Mouse (Mus musculus) cerebellum, adult 2 months (tissue): Measurements from ENCODE around the gene Ntrk2. TPM values are rescaled to one million over a fixed set of nuclear protein-coding genes. Genes with fewer than 3 reads are reported as not detected.
A peak's percentile ranks its signal among the peaks of the same experiment; 100 is the strongest.

ENCODE experiments used
- DNase-seq, 2 experiments: peaks; one replicate each; pipeline ENCODE4 v3.0.0; 2021
- H3K27ac ChIP-seq: fragments of 200-500 bp; 2 replicates; pipeline ENCODE4 v1.5.1; 2012; ENCODE audit warnings: low read length, control low read depth, inconsistent platforms; ENCODE audit not compliant: insufficient read depth
- H3K27me3 ChIP-seq: fragments of 200-500 bp; 2 replicates; pipeline ENCODE4 v1.6.1; 2012; ENCODE audit warnings: inconsistent platforms, mild to moderate bottlenecking, low read length, moderate library complexity; ENCODE audit not compliant: control insufficient read depth, insufficient read depth
- H3K4me1 ChIP-seq: fragments of 200-500 bp; 2 replicates; pipeline ENCODE4 v1.6.1; 2011; ENCODE audit warnings: low read length; ENCODE audit not compliant: control insufficient read depth, insufficient read depth
- H3K4me3 ChIP-seq: fragments of 200-500 bp; replicated peaks from 2 replicates; pipeline ENCODE3; 2011; ENCODE audit warnings: mild to moderate bottlenecking, low read depth, low read length, control low read depth; ENCODE audit not compliant: insufficient read depth
- CTCF ChIP-seq: fragments of 200-500 bp; IDR thresholded peaks from 2 replicates; pipeline ENCODE4 v1.5.1; 2011; ENCODE audit warnings: low read depth, mild to moderate bottlenecking, control low read depth, low read length, moderate library complexity, borderline replicate concordance; ENCODE audit not compliant: insufficient read depth
- POLR2A ChIP-seq: fragments of 200-500 bp; IDR thresholded peaks from 2 replicates; pipeline ENCODE4 v1.6.1; 2011; ENCODE audit warnings: low read length, control low read depth, borderline replicate concordance; ENCODE audit not compliant: insufficient read depth
- WGBS: fragments of 180-500 bp; shearing (Covaris S2); methylation state at CpG from one replicate; pipeline ENCODE4 v1.1.7; 2018; 5-methylcytosine and 5-hydroxymethylcytosine counted together
- polyA plus RNA-seq: library from polyadenylated mRNA; depleted of rRNA; stranded (reverse); fragments of >200 nt; gene quantifications from 2 replicates; pipeline ENCODE4 v1.2.3, GENCODE M21; 2012

Ntrk2 gene
- polyA plus RNA-seq, 1 experiment = 136 TPM

GRCm38 (mm10) chr13:58902313-58902712, 95.9 kb downstream of the Ntrk2 start:
- Histone ChIP-seq H3K4me3 (no peak overlapping the region), H3K27me3 (no peaks in the 10 kb centered on the region), H3K4me1 (peaks cover 31% of the 10 kb centered on the region), H3K27ac (peak overlapping the region; percentile 86)
- 15% methylated on average over 8 of the region's 8 CpGs for WGBS
- TF ChIP-seq POLR2A = no peak
- DNase-seq = peak; percentile 70 to 78

- Histone ChIP-seq H3K27ac (no peak overlapping the region), H3K4me1 (peaks cover 30% of the 10 kb centered on the region), H3K27me3 (no peaks in the 10 kb centered on the region), H3K4me3 (no peak overlapping the region)
- 66% methylated on average over 13 of the region's 13 CpGs for WGBS
- DNase-seq = no peak
- TF ChIP-seq POLR2A (no peak), CTCF (no peak)
These were observed 98.7 kb downstream of the Ntrk2 start for GRCm38 (mm10) chr13:58904742-58905735.

- Histone ChIP-seq H3K27me3 (no peaks in the 10 kb centered on the region), H3K4me1 (peaks cover 19% of the 10 kb centered on the region), H3K27ac (no peak overlapping the region), H3K4me3 (no peak overlapping the region)
- no peak for DNase-seq
- 98% methylated on average over 2 of the region's 2 CpGs for WGBS
- TF ChIP-seq CTCF = no peak
- no peak for TF ChIP-seq POLR2A
These were observed 105.6 kb downstream of the Ntrk2 start for GRCm38 (mm10) chr13:58911936-58912335.

- DNase-seq = no peak
- no peaks in the 10 kb centered on the region for H3K27me3 ChIP-seq
- TF ChIP-seq POLR2A (no peak), CTCF (no peak)
- H3K4me3 ChIP-seq = no peak overlapping the region
- no peak overlapping the region for H3K27ac ChIP-seq
- H3K4me1 ChIP-seq = peaks cover 14% of the 10 kb centered on the region
These were observed 106.2 kb downstream of the Ntrk2 start for GRCm38 (mm10) chr13:58912559-58912958.

GRCm38 (mm10) chr13:58914061-58914814, 107.9 kb downstream of the Ntrk2 start:
- no peak for DNase-seq
- Histone ChIP-seq H3K27ac (no peak overlapping the region), H3K4me1 (peaks cover 14% of the 10 kb centered on the region), H3K27me3 (no peaks in the 10 kb centered on the region), H3K4me3 (no peak overlapping the region)
- WGBS = 88% methylated on average over 6 of the region's 6 CpGs
- TF ChIP-seq POLR2A (no peak), CTCF (no peak)

- H3K27me3 ChIP-seq = no peaks in the 10 kb centered on the region
- H3K27ac ChIP-seq = peak overlapping the region; percentile 46; the same call in 1 of the 2 replicates
- TF ChIP-seq CTCF = no peak
- TF ChIP-seq POLR2A = no peak
- peaks cover 21% of the 10 kb centered on the region for H3K4me1 ChIP-seq
- peak in 1 of 2 experiments; percentile 61 for DNase-seq
- no peak overlapping the region for H3K4me3 ChIP-seq
- 91% methylated on average over 2 of the region's 2 CpGs for WGBS
These were observed 110.0 kb downstream of the Ntrk2 start for GRCm38 (mm10) chr13:58916348-58916747.

GRCm38 (mm10) chr13:58920241-58920640, 113.9 kb downstream of the Ntrk2 start:
- TF ChIP-seq CTCF (no peak), POLR2A (no peak)
- peaks cover 44% of the 10 kb centered on the region for H3K4me1 ChIP-seq
- WGBS = 80% methylated on average over 7 of the region's 7 CpGs
- no peaks in the 10 kb centered on the region for H3K27me3 ChIP-seq
- no peak overlapping the region for H3K27ac ChIP-seq
- DNase-seq = no peak
- no peak overlapping the region for H3K4me3 ChIP-seq

- 72% methylated on average over 3 of the region's 3 CpGs for WGBS
- Histone ChIP-seq H3K27me3 (no peaks in the 10 kb centered on the region), H3K27ac (peak overlapping the region; percentile 83), H3K4me1 (peaks cover 38% of the 10 kb centered on the region), H3K4me3 (no peak overlapping the region)
- DNase-seq = no peak
- TF ChIP-seq CTCF (no peak), POLR2A (no peak)
These were observed 114.9 kb downstream of the Ntrk2 start for GRCm38 (mm10) chr13:58921255-58921654.
